Mouse (Mus musculus): Measurements from ENCODE around the gene Tmem222. TPM values are rescaled to one million over a fixed set of nuclear protein-coding genes. Genes with fewer than 3 reads are reported as not detected.

The Tmem222 gene
- 73.3 and 109 TPM in 2 replicates for polyA plus RNA-seq (2012; rRNA removed; ENCODE audit: low replicate concordance)

GRCm38 (mm10) chr4:133277104-133278026 lies at the start of gene Tmem222:
Gene Tmem222 (minus strand): TSS chr4:133277792.

DNA sequence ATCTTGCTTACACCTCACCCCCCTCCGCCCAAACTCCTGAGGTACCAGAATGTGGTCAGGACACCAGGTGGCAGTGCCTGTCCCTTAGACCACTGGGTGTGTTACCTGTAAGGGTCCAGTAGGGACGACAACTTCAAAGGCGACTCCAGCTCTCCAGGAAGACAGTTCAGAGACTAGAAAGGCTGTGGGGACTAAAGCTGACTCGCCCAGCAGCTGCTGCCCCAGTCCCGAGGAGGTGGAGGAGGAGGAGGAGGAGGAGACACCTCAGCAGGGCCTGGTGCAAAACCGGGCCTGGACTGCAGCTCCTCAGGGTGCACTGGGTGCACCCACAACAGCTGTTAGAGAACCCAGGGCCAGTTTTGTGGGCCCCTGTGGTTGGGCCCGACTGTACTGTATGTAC lies 14.7 kb downstream of the Tmem222 start, which contains the start of gene Sytl1:
Gene Sytl1 (minus strand): TSS at position 232 of the 400 bp plus-strand sequence.

GRCm38 (mm10) chr4:133240490-133240921 lies 37.1 kb downstream of the Tmem222 start, which contains the start of gene Map3k6:
Gene Map3k6 (plus strand): TSS chr4:133240818.

Other genes starting within 250 kb of the Tmem222 start
- 66.0 and 82.7 TPM in 2 replicates for gene Wasf2, start 147.3 kb downstream of the Tmem222 start, polyA plus RNA-seq (2012; rRNA removed; ENCODE audit: low replicate concordance)
- gene Cd164l2, start 65.7 kb downstream of the Tmem222 start, polyA plus RNA-seq (2012; rRNA removed; ENCODE audit: low replicate concordance): 27.6 and 30.6 TPM in 2 replicates
- 0.59 and 0.90 TPM in 2 replicates for gene Gpr3, start 65.3 kb downstream of the Tmem222 start, polyA plus RNA-seq (2012; rRNA removed; ENCODE audit: low replicate concordance)
- 21.6 and 24.8 TPM in 2 replicates for gene Map3k6, start 37.0 kb downstream of the Tmem222 start, polyA plus RNA-seq (2012; rRNA removed; ENCODE audit: low replicate concordance)
- gene Sytl1, start 14.7 kb downstream of the Tmem222 start, polyA plus RNA-seq (2012; rRNA removed; ENCODE audit: low replicate concordance): 19.4 and 30.3 TPM in 2 replicates
- gene Wdtc1, start 75.7 kb upstream of the Tmem222 start, polyA plus RNA-seq (2012; rRNA removed; ENCODE audit: low replicate concordance): 57.7 and 67.8 TPM in 2 replicates
- gene Slc9a1, start 91.9 kb upstream of the Tmem222 start, polyA plus RNA-seq (2012; rRNA removed; ENCODE audit: low replicate concordance): 46.8 and 62.8 TPM in 2 replicates
- gene Tent5b, start 202.3 kb upstream of the Tmem222 start, polyA plus RNA-seq (2012; rRNA removed; ENCODE audit: low replicate concordance): 2.1 and 3.9 TPM in 2 replicates
- gene Trnp1, start 220.8 kb upstream of the Tmem222 start, polyA plus RNA-seq (2012; rRNA removed; ENCODE audit: low replicate concordance): 1.7 and 3.1 TPM in 2 replicates
- 8.0 and 19.8 TPM in 2 replicates for gene Kdf1, start 241.2 kb upstream of the Tmem222 start, polyA plus RNA-seq (2012; rRNA removed; ENCODE audit: low replicate concordance)

Data from mammary gland, adult 2 months (tissue).